Mouse (Mus musculus): ENCODE data around the gene Slc9a9.

- no peak for TF ChIP-seq POLR2A (IDR thresholded peaks at IDR 0.05; ENCODE audit: borderline replicate concordance, insufficient read depth, low read length)
- no peak for TF ChIP-seq CTCF (IDR thresholded peaks at IDR 0.05; ENCODE audit: borderline replicate concordance, insufficient read depth, low read depth, low read length)
Measured at GRCm38 (mm10) chr9:95168487-95169008, 498.8 kb downstream of the Slc9a9 start.

Data from cerebellum, adult 2 months (tissue).